Mouse (Mus musculus) stomach, embryonic 14.5 days (tissue): ENCODE measurements around the gene Cpvl. TPM values are rescaled to one million over a fixed set of nuclear protein-coding genes. Genes with fewer than 3 reads are reported as not detected.

ENCODE experiments used
- ATAC-seq: fragments of 200-750 bp; cut with Nextera tagmentation; 2 replicates; pipeline ENCODE4 v1.8.0; 2017; ENCODE audit warnings: low read depth, moderate TSS enrichment; ENCODE audit not compliant: insufficient number of reproducible peaks, insufficient read depth, low FRiP score
- H3K27ac ChIP-seq: fragments of 300-500 bp; sonication (generic); 2 replicates; pipeline ENCODE4 v1.5.1; 2014; ENCODE audit warnings: mild to moderate bottlenecking, low read length, moderate library complexity, mixed read lengths
- H3K27me3 ChIP-seq: fragments of 300-500 bp; sonication (generic); 2 replicates; pipeline ENCODE4 v1.6.1; 2014; ENCODE audit warnings: low read length, control low read depth, mixed read lengths; ENCODE audit not compliant: control insufficient read depth, insufficient read depth
- H3K36me3 ChIP-seq: fragments of 300-500 bp; sonication (generic); 2 replicates; pipeline ENCODE4 v1.6.1; 2014; ENCODE audit warnings: mild to moderate bottlenecking, control low read depth, low read length, moderate library complexity, mixed read lengths; ENCODE audit not compliant: control insufficient read depth, insufficient read depth
- H3K4me1 ChIP-seq: fragments of 300-500 bp; sonication (generic); 2 replicates; pipeline ENCODE4 v1.6.1; 2014; ENCODE audit warnings: low read length, control low read depth, mixed read lengths; ENCODE audit not compliant: control insufficient read depth, insufficient read depth
- H3K4me2 ChIP-seq: fragments of 300-500 bp; sonication (generic); replicated peaks from 2 replicates; pipeline ENCODE4 v1.6.1; 2014; ENCODE audit warnings: low read depth, low read length, control low read depth
- H3K4me3 ChIP-seq: fragments of 300-500 bp; sonication (generic); 2 replicates; pipeline ENCODE4 v1.5.1; 2014; ENCODE audit warnings: low read depth, low read length, control low read depth
- H3K9ac ChIP-seq: fragments of 300-500 bp; sonication (generic); replicated peaks from 2 replicates; pipeline ENCODE4 v1.6.1; 2014; ENCODE audit warnings: low read depth, mild to moderate bottlenecking, control low read depth, low read length, moderate library complexity, mixed read lengths
- H3K9me3 ChIP-seq: fragments of 300-500 bp; sonication (generic); 2 replicates; pipeline ENCODE4 v1.6.1; 2016; ENCODE audit warnings: low read depth, low read length, control low read depth; ENCODE audit not compliant: control insufficient read depth
- WGBS: fragments of 180-500 bp; shearing (Covaris S2); extraction: QIAGEN DNeasy Blood & Tissue Kit; methylation state at CpG from one replicate; pipeline ENCODE4 v1.1.7; 2014; 5-methylcytosine and 5-hydroxymethylcytosine counted together
- polyA plus RNA-seq: library from polyadenylated mRNA; unstranded; fragments of >200 nt; fragmentation: Nextera tagmentation; extraction: Ambion mirVana; gene quantifications from 2 replicates; pipeline ENCODE4 v1.2.1, GENCODE M21; 2014

The Cpvl gene
- polyA plus RNA-seq, 1 experiment from 2014 or later, result not detected

DNA sequence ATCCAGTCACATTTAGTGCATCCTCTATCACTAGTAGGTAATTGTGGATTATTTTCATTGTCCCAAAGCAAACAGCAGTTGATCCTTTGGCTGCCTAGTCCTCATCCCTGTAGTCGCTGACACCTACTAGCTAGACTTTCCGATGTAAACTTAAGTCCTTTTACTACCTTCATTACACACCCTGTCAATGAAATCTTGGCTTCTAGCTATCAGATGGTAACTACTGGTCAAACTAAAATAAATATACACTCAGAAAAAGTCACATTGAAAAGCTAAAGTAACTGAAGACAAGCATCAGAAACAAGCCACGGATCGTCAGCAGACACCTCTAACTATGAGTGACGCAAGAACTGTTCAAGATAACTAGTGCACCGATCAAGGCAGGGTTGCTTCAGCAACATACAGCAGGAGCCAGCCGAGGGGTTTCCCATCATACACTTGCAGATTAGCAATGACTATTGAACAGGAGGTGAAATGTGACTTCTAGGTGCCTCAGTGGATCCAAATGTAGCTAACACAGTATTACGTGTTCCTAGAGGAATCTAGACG, 103.5 kb downstream of the Cpvl start:
- H3K9ac ChIP-seq, result no peak overlapping the region
- H3K36me3 ChIP-seq, result no peaks in the 10 kb centered on the region
- no peaks in the 10 kb centered on the region for H3K4me1 ChIP-seq
- H3K4me3 ChIP-seq, result no peak overlapping the region
- no peaks in the 10 kb centered on the region for H3K9me3 ChIP-seq
- H3K27ac ChIP-seq, result no peak overlapping the region
- 83% methylated on average over 9 of the region's 9 CpGs for WGBS
- no peak overlapping the region for H3K4me2 ChIP-seq
- H3K27me3 ChIP-seq, result no peaks in the 10 kb centered on the region
- ATAC-seq, result no peak

DNA sequence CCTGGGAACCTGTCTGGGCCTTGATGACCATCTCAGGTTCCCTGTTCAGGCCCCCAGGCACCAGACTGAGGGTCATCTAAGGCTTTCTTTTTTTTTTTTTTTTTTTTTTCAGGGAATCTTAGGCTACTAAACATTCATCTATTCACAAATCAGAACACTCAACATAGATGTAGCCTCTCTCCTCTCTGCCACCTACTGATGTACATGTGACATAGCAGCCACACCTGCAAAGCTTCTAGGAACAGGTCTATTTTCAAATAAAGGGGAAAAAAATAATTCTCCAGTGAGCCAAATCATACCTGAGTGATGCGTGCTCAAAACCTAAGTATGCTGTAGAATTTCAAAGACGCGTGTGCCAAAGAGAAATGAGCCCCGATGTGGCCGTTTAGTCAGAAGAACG, 106.6 kb downstream of the Cpvl start:
- Histone ChIP-seq H3K9ac (no peak overlapping the region), H3K27me3 (no peaks in the 10 kb centered on the region), H3K36me3 (no peaks in the 10 kb centered on the region), H3K9me3 (0 out of 2 replicates have a peak, but pooled peaks cover 3% of the 10 kb centered on the region), H3K27ac (no peak overlapping the region), H3K4me2 (no peak overlapping the region), H3K4me3 (no peak overlapping the region), H3K4me1 (no peaks in the 10 kb centered on the region)
- no peak for ATAC-seq
- WGBS, result 88% methylated on average over 6 of the region's 6 CpGs

DNA sequence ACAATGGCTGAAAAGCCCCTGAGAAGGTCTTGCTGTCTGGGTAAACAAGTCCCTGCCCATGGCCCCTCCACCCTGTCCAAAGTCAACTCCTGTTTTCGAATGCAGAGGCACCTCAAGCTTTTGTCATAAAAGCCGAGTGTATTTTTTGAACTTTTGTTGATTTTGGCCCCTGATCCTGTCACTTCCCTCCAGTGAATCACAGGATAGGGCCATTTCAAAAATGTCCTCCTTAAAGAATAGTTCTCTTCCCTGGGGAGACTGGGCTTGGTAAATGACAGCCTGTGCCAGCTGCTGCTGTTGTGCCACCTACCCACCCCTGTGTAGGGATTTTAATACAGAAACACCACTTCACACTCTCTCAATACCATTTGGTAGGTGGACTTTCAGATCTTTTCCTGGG, 115.5 kb downstream of the Cpvl start:
- Histone ChIP-seq H3K27me3 (no peaks in the 10 kb centered on the region), H3K27ac (no peak overlapping the region), H3K4me3 (no peak overlapping the region), H3K36me3 (no peaks in the 10 kb centered on the region), H3K9ac (no peak overlapping the region), H3K9me3 (no peaks in the 10 kb centered on the region), H3K4me2 (no peak overlapping the region), H3K4me1 (peaks cover 2% of the 10 kb centered on the region; the same call in 1 of the 2 replicates)
- 68% methylated on average over 2 of the region's 2 CpGs for WGBS
- no peak for ATAC-seq

DNA sequence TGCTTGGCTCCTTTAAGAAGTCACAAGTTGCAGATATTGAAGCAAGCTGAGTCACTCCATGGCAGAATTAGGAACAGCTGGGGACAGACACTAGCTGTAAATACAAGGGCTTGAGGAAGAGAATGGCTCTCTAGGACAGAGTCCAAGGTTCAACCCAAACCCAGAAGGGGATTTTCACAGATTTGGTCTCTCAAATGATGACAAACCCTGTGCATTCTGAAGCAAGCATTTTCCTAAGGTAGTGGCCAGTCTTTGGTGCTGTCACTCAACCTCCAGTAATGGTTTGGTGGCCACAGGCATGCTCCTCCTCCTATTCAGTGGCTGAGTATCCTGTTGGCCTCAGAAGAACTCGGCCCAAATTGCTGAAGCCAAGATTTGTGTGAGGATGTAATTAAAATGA, 119.4 kb downstream of the Cpvl start:
- Histone ChIP-seq H3K27me3 (no peaks in the 10 kb centered on the region), H3K4me1 (peaks cover 16% of the 10 kb centered on the region), H3K4me3 (no peak overlapping the region), H3K27ac (no peak overlapping the region), H3K9me3 (no peaks in the 10 kb centered on the region), H3K9ac (no peak overlapping the region), H3K36me3 (no peaks in the 10 kb centered on the region), H3K4me2 (no peak overlapping the region)
- ATAC-seq, result no peak
- WGBS, result 65% methylated on average over 1 of the region's 1 CpGs

DNA sequence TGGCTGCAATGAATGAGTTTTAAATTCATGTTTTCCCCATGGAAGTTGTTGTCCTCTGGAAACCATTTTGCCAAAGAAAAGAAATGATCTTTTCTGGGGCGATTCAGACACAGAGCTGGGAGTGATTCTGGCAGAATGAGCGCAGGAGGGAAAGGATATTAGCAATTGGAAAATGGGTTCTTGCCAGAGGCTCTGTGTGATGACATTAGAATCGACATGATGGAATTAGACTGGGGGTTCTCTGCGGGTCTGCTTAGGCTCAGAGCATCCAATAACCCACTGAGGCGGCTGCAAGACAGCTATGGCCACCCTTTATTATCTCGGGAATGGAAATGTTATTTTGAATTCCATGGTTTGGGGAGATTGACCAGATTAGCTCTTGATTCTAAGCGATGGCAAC, 120.6 kb downstream of the Cpvl start:
- 58% methylated on average over 7 of the region's 7 CpGs for WGBS
- H3K36me3 ChIP-seq, result no peaks in the 10 kb centered on the region
- no peaks in the 10 kb centered on the region for H3K27me3 ChIP-seq
- H3K9ac ChIP-seq, result no peak overlapping the region
- ATAC-seq, result no peak
- H3K4me1 ChIP-seq, result peaks cover 20% of the 10 kb centered on the region
- no peak overlapping the region for H3K4me3 ChIP-seq
- no peaks in the 10 kb centered on the region for H3K9me3 ChIP-seq
- H3K27ac ChIP-seq, result no peak overlapping the region
- H3K4me2 ChIP-seq, result no peak overlapping the region

DNA sequence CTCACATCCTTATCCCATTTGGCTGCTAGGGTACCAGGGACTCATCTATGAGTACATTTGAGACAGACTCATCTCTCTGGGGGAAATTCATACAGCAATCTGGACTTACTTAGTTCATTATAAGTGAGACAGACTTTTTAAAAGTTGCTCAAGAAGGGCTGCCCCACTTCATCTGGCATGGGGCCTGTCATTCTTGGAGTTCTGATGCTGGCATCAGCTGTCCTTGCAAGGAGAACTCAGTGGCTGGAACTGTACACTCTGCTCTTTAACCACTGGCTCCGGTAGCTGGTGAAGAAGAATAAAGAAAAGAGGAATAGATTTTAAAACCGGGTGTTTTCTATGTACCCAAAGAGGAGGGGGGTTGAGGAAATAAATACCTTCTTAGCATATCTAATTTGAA, 121.7 kb downstream of the Cpvl start:
- Histone ChIP-seq H3K9ac (no peak overlapping the region), H3K4me3 (no peak overlapping the region), H3K36me3 (no peaks in the 10 kb centered on the region), H3K9me3 (no peaks in the 10 kb centered on the region), H3K27me3 (no peaks in the 10 kb centered on the region), H3K4me1 (peaks cover 20% of the 10 kb centered on the region), H3K4me2 (no peak overlapping the region), H3K27ac (no peak overlapping the region)
- ATAC-seq, result no peak
- 84% methylated on average over 2 of the region's 2 CpGs for WGBS

DNA sequence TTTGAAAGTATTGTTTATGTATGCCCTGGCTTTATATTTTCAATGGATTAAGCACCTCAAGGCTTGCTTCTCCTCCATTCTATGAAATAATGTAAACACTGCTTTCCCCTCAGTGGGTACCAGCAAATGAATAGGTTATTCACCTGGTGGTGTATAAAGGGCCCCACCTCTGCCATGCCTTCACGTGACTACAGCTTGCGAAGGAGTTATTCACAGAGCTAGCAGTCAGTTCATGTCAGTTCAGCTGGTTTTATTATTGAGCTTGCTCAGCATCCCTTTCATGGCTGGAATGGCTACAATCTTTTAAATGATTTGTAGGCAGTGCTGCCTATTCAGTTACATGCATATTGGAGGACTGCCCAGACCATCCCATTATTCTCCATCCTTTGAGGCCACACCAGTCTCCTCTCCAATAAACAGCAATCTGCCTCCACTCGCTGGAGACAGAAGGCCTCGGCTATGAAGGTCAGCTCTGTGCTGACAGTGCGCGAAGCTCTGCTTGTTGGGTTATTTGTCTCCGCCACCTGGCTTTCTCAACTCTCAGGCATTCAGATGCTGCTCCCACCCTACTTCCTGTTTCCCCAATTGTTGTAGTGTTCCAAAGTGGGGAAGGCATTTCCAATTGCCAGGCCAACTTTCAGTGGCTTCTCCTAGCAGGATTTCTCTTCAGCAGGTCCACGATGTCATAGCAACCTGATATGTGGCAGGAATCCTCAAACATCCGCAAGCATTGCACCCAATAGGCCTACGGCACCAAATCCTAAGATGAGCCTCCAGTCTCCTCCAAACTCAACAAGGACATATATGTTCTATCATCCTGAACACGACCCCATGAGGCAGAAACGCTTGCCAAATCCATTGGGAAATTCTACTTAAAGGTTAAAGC, 123.3 kb downstream of the Cpvl start:
- no peak overlapping the region for H3K4me3 ChIP-seq
- H3K27ac ChIP-seq, result peak overlapping the region; percentile 66
- H3K9me3 ChIP-seq, result no peaks in the 10 kb centered on the region
- H3K36me3 ChIP-seq, result no peaks in the 10 kb centered on the region
- no peaks in the 10 kb centered on the region for H3K27me3 ChIP-seq
- H3K4me2 ChIP-seq, result no peak overlapping the region
- ATAC-seq, result peak; percentile 53; the same call in 1 of the 2 replicates
- peaks cover 20% of the 10 kb centered on the region for H3K4me1 ChIP-seq
- 52% methylated on average over 12 of the region's 12 CpGs for WGBS
- no peak overlapping the region for H3K9ac ChIP-seq

DNA sequence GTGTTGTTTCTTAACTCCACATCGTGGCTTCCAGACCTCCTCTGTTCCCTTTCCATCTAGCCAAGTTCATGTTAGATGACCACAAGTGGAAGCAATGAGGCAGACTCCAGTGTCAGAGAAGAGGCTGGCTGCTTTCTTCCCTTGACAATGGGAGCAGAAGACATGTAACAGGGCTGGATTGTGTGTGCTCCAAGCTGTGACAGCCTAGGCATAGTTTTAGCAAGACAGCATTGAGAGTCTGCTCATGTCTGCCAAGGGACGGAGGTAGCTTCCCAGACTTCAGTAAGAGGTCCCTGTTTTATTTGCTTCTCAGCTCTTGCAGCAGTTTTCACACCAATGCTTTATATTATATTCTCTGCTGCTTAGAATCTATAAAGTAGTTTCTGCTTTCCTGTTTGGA, 124.2 kb downstream of the Cpvl start:
- no peak overlapping the region for H3K4me3 ChIP-seq
- ATAC-seq, result no peak
- peaks cover 19% of the 10 kb centered on the region for H3K4me1 ChIP-seq
- H3K9ac ChIP-seq, result no peak overlapping the region
- H3K27me3 ChIP-seq, result no peaks in the 10 kb centered on the region
- WGBS, result 71% methylated on average over 2 of the region's 2 CpGs
- H3K4me2 ChIP-seq, result no peak overlapping the region
- no peaks in the 10 kb centered on the region for H3K36me3 ChIP-seq
- peak overlapping the region; percentile 66; the same call in 1 of the 2 replicates for H3K27ac ChIP-seq
- no peaks in the 10 kb centered on the region for H3K9me3 ChIP-seq
